Mouse (Mus musculus) megakaryocyte-erythroid progenitor cell, adult 5-6 weeks (primary cell): ENCODE results near the gene Plxna1. TPM values are rescaled to one million over a fixed set of nuclear protein-coding genes. Genes with fewer than 3 reads are reported as not detected.

Experiments
- ATAC-seq: replicated peaks from 2 replicates; pipeline ENCODE4 v1.8.0; 2016; ENCODE audit warnings: mild to moderate bottlenecking, inconsistent platforms; ENCODE audit not compliant: severe bottlenecking, poor library complexity, low FRiP score, low TSS enrichment
- total RNA-seq, 2 experiments: library from RNA; stranded (forward) in 1 of 2; stranded (reverse) in 1 of 2; fragments of 200-1000, 215-1000 nt in 1 of 2; fragments of >200 nt in 1 of 2; fragmentation: Nextera tagmentation in 1 of 2; gene quantifications; 2 replicates each; pipeline ENCODE4 v1.2.3; 2014 to 2017

Gene Plxna1
- 6.2 and 9.0 TPM in 2 replicates for total RNA-seq (2014; fragmentation: Nextera tagmentation)
- 1.4 and 4.8 TPM in 2 replicates for total RNA-seq (2017)

GRCm38 (mm10) chr6:89362281-89363106 lies at the start of gene Plxna1:
Gene Plxna1, minus strand, starts transcription at chr6:89362620.
- peak; percentile 56 for ATAC-seq

DNA sequence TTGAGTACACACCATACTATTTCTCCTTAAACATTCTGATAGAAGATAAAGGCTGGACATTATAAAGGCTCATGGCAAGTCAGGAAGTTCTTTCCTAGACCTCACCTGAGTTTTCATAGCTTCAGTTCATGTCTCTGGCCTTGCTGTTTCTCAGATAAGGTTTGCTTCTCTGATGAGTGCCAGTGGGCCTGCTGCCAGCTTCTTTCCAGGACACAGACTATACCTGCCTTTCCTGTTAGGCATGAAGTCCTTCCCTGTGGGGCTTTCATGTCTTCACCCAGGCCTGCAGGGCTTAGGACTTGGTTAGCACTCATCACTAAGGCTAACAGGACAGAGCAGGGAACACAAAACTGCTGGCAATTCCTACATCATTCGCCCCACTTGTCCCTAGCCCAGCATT lies 46.6 kb upstream of the Plxna1 start:
- no peak for ATAC-seq

GRCm38 (mm10) chr6:89408259-89408658 lies 45.8 kb upstream of the Plxna1 start:
- 0 out of 2 replicates have a peak, but pooled peaks have one; percentile 10 for ATAC-seq

GRCm38 (mm10) chr6:89407247-89407889 lies 44.9 kb upstream of the Plxna1 start:
- ATAC-seq: peak; percentile 82

DNA sequence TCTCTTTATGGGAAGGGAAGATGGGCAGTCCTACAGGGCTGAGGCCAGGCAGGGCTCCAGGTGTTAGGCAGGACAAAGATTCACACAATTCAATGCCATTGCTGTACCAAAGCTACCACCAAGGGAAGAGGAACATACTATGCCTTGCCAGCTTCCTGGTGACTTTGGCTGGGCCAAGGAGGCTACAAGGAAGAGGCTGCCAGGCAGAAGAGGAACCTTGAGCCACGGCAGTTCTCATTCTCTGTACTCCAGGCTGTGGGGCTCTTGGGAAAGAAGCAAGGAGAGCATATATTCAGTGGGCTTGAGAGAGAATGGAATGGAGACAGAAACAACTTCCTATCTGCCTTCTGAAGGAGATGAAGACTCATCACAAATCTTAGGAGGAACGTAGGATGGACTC lies 42.5 kb upstream of the Plxna1 start:
- no peak for ATAC-seq

DNA sequence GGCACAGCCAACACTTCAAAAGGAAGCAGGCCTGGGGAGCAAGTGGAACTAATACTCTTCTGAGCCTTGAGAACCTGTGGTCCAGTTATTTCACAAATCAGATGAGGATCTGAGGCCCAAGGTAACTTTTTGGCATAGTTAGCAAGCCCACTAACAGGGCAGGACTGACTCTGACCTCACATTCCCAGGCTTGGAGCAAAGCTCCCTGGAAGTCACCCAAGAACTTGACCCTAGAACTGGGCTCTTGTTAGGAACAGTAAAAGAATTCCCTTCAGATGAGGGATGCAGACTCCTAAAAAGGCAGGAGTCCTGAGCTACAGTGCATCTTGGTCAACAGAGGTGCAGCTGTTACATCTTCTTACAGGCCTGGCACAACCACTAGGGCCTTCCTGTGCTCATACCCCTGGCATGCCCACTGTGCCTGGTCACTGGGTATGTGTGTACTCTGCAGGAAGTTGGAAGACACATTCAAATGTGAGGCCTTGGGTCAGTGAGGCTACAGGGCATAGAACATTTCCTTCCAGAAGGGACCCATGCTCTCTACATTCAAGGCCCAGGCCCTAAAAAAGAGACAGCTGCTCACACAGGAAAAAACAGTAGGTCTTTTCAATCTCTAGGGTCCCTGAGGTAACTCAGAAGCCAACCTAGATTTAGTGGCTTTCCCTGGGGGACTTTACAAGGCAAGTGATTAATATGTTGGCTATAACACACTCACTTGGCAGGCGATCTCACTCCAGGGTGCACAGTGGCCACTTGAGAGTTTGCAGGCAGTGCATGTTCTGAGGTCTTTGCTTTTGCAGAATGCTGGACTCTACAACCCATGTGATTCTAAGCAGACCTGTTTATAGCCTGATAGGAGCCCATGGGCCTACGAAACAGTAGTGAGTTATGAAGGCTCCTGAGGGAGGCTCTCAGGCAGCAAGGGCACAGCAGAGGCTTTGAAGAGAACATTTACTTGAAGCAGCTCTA lies 41.1 kb upstream of the Plxna1 start:
- no peak for ATAC-seq

GRCm38 (mm10) chr6:89402406-89402805 lies 40.0 kb upstream of the Plxna1 start:
- no peak for ATAC-seq

DNA sequence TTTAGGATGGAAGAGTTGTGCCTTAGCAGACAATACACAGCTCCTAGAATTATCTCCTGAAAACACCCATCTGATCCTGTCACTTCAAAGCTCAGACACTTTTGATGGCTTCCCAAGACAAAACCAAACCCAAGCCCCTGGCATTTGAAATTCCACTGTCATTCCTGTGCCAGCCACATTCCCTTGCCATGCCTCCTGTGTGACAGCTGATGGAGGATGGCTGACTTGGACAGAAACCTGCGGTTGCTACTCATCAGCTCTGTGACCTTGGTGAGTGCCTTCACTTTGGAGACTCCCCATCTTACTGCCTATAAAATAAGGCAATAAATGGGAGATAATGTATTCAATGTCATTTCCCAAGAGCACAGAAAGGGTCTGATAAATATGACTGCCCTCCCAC lies 37.1 kb upstream of the Plxna1 start:
- ATAC-seq: no peak

GRCm38 (mm10) chr6:89397919-89398318 lies 35.5 kb upstream of the Plxna1 start:
- no peak for ATAC-seq

DNA sequence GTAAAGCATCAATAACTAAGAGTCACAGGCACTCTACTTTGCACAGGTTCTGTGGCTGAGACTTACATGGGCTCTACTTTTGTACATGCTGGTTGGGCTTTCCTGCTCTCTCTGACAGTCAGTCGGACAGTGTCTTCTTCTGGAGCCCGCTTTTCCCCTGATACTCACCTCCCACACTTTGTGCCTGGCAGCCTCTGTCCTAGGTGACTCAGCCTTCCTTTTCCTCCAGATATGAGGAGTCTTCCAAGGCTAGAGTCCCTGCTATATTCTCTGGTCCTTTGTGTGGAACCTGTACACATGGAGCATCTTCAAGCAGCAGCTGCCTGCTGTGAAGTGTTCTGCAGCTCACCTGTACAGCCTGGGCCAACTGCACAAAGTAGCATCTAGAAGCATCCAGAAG lies 31.4 kb upstream of the Plxna1 start:
- no peak for ATAC-seq

DNA sequence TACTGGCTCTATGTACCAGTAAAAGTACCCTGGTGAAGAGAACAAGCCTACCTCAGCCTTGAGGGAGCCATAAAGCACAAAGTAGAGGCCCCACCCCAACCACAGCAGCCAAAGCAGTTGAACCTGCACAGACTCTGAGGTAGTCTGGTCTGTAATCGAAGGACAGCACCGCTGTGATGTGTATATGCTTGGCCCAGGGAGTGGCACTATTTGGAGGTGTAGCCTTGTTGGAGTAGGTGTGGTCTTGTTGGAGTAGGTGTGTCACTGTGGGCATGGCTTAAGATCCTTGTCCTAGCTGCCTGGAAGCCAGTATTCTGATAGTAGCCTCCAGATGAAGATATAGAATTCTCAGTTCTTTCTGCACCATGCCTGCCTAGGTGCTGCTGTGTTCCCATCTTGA lies 29.8 kb upstream of the Plxna1 start:
- no peak for ATAC-seq

DNA sequence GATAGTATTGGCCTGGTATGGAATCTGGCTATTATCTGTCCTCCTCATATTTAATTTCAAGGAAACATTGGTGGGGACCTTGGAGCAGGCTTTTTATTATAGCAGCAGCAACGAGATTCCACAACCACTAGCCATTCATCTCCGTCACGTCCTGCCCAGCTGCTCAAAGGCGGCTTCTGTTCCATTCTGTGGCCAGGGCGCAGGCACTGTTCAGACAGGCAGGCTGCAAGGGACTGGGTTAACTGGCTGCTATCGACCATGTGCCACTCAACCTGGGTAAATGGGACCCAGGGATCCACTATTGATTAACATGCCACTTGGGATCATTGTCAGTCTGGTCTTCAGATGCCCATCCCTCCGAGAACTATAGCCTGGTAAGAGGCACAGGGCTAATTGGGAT lies 27.4 kb upstream of the Plxna1 start:
- ATAC-seq: no peak

- 0 out of 2 replicates have a peak, but pooled peaks have one; percentile 38 for ATAC-seq
Observed at GRCm38 (mm10) chr6:89386956-89387355, 24.5 kb upstream of the Plxna1 start.

DNA sequence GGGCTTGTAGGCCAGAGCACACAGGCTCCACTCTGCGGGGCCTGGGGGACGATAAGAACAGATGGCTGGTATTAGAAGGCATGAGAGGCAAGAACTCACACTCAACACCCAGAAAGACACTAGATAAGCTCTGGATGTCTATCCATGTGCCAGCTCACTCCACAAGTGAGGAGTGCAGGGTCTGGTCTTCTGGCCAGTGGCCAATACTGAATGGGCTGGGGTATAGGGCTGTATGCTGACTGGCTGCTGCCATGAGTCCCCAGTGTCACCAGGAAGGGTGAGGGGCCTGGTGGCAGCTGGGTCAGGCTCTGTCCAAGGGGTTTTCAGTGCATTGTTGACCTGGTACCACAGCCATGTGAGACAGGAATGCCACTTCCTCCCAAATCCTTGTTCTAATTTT lies 22.3 kb upstream of the Plxna1 start:
- no peak for ATAC-seq

GRCm38 (mm10) chr6:89381851-89382250 lies 19.4 kb upstream of the Plxna1 start:
- no peak for ATAC-seq

- no peak for ATAC-seq
Observed at GRCm38 (mm10) chr6:89381172-89381571, 18.8 kb upstream of the Plxna1 start.

GRCm38 (mm10) chr6:89380751-89381150 lies 18.3 kb upstream of the Plxna1 start:
- no peak for ATAC-seq

GRCm38 (mm10) chr6:89378264-89378663 lies 15.8 kb upstream of the Plxna1 start:
- ATAC-seq: no peak

- ATAC-seq: no peak
Observed at GRCm38 (mm10) chr6:89368812-89369211, 6.4 kb upstream of the Plxna1 start.

DNA sequence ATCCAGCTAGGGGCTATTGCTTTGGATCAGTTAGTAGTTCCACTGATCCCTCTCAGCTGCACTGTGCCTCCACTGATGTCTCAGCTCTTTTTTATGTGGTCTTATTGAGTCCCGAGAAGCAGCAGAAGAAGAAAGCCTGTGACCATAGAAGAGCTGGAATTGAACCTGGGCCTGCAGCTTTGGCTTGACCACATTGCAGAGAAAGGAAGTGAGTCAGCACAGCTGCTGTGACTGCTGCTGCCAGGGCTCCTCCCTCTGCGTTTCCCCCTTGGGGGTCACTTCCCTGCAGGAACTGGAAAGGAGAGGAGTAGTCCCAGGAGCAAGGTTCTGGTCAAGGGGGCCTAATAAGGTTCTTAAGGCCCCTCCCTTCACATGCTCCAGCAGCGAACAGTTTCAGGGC lies 1.9 kb upstream of the Plxna1 start:
- ATAC-seq: no peak
